Mouse (Mus musculus): Measurements from ENCODE around the gene Zfp831. TPM values are rescaled to one million over a fixed set of nuclear protein-coding genes. Genes with fewer than 3 reads are reported as not detected.

Gene Zfp831
- total and polyA plus RNA-seq, 2 experiments from 2014 or later = not detected

DNA sequence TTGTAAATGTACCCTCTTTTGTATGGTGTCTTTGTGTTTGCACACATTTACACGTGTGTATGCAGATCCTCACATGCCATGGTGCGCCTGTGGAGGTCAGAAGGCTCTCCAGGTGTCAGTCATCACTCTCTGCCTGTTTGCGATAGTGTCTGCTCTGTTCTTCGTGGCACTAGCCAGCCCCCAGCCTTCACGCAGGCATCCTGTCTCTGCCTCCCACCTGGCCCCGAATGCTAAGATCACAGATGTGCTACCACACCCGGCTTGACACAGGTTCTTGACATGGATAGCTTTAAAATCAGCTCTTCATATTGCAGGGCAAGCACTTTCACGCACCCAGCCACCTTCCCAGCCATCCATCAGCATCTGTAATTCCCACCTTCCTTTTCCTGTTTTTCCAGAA, 16.3 kb upstream of the Zfp831 start:
- WGBS = 88% methylated on average over 8 of the region's 8 CpGs
- Histone ChIP-seq H3K4me3 (ENCODE audit: low read depth, low read length) (no peak overlapping the region), H3K36me3 (ENCODE audit: insufficient read depth, low read length) (no peaks in the 10 kb centered on the region), H3K9me3 (ENCODE audit: low read length) (no peaks in the 10 kb centered on the region), H3K27ac (ENCODE audit: low read depth, low read length) (no peak overlapping the region), H3K4me1 (ENCODE audit: insufficient read depth, low read length) (no peaks in the 10 kb centered on the region), H3K27me3 (ENCODE audit: insufficient read depth, low read length) (no peaks in the 10 kb centered on the region), H3K9ac (replicated peaks; ENCODE audit: low read length, poor library complexity, severe bottlenecking) (no peak overlapping the region), H3K4me2 (ENCODE audit: low read depth, low read length, poor library complexity, severe bottlenecking) (no peak overlapping the region)
- no peak for TF ChIP-seq CTCF (IDR thresholded peaks at IDR 0.05)
- no peak for ATAC-seq (ENCODE audit: low FRiP score)
- no peak for DNase-seq (ENCODE audit: low spot score)

DNA sequence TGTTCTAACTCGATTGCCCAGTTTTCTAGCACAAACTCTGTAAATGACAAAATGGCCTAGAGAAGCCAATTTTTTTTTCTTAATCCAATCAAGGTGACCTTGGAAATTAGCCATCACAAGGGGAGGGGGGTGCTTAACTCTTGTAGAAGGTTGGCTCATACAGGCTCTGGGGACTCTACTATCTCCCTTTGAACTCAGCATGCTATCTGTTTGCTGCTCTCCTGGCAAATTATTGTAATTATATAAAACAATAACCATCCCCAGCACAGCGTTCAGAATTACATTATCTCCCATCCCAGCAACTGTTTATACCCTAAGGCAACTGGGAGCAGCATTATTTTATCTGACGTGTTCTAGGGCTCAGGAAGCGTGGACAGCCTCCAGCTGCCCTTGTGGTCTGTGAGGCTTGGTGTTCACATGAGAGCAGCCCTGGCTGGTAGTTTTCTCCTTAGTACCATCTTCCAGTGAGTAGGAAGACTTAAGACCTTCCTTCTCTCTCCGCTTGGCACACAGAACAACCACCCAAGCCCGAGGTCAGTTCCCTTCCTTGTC, 14.0 kb upstream of the Zfp831 start:
- Histone ChIP-seq H3K4me1 (ENCODE audit: insufficient read depth, low read length) (no peaks in the 10 kb centered on the region), H3K27ac (ENCODE audit: low read depth, low read length) (no peak overlapping the region), H3K36me3 (ENCODE audit: insufficient read depth, low read length) (no peaks in the 10 kb centered on the region), H3K27me3 (ENCODE audit: insufficient read depth, low read length) (no peaks in the 10 kb centered on the region), H3K9me3 (ENCODE audit: low read length) (no peaks in the 10 kb centered on the region), H3K4me2 (ENCODE audit: low read depth, low read length, poor library complexity, severe bottlenecking) (no peak overlapping the region), H3K9ac (replicated peaks; ENCODE audit: low read length, poor library complexity, severe bottlenecking) (no peak overlapping the region), H3K4me3 (ENCODE audit: low read depth, low read length) (no peak overlapping the region)
- 60% methylated on average over 6 of the region's 6 CpGs for WGBS
- no peak for ATAC-seq (ENCODE audit: low FRiP score)
- no peak for DNase-seq (ENCODE audit: low spot score)
- no peak for TF ChIP-seq CTCF (IDR thresholded peaks at IDR 0.05)

DNA sequence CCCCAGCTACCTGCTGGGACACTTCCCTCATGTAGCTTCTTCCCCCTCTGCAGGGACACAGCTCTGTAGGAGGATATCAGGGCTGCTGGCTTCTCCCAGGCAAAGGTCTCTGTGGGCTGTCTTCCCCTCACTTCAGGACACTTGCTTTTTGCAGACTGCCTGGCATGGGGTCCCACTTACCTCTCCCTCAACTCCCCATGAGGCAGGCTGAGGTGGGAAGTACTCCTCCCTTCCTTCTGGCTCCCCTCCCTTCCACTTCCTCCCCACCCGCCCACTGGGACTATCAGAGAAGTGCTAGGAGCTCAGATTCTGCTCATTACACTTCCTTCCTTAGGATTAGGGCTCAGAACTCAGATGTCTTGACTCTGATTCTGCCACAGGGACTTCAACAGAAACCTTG, 6.6 kb upstream of the Zfp831 start:
- no peaks in the 10 kb centered on the region for H3K36me3 ChIP-seq (ENCODE audit: insufficient read depth, low read length)
- no peak for ATAC-seq (ENCODE audit: low FRiP score)
- 42% methylated on average over 1 of the region's 1 CpGs for WGBS

DNA sequence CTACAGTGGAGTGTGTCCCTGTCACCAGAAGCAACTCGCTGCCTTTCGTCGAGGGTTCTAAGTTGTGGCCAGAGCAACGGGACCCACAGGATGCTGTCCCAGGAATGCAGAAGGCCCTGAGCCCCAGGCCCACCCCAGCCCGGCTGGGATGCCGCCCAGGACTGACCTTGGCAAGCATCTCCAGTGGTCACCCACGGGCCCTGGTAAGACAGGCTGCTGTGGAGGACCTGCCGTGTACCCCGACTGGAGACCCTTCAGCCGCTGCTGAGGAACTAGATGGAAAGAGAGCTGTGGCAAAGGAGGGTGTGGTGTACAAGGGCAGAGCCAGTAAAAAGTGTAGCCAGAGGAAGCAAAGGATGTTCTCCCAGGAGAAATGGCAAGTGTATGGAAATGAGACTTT, 1.6 kb downstream of the Zfp831 start:
- DNase-seq (ENCODE audit: low spot score) (no peak), ATAC-seq (ENCODE audit: low FRiP score) (no peak)
- Histone ChIP-seq H3K9ac (replicated peaks; ENCODE audit: low read length, poor library complexity, severe bottlenecking) (no peak overlapping the region), H3K27me3 (ENCODE audit: insufficient read depth, low read length) (no peaks in the 10 kb centered on the region), H3K4me2 (ENCODE audit: low read depth, low read length, poor library complexity, severe bottlenecking) (no peak overlapping the region), H3K36me3 (ENCODE audit: insufficient read depth, low read length) (no peaks in the 10 kb centered on the region), H3K27ac (ENCODE audit: low read depth, low read length) (no peak overlapping the region), H3K4me3 (ENCODE audit: low read depth, low read length) (no peak overlapping the region), H3K9me3 (ENCODE audit: low read length) (0 out of 2 replicates have a peak, but pooled peaks cover 4% of the 10 kb centered on the region), H3K4me1 (ENCODE audit: insufficient read depth, low read length) (no peaks in the 10 kb centered on the region)
- TF ChIP-seq CTCF (IDR thresholded peaks at IDR 0.05) = no peak
- WGBS = 87% methylated on average over 10 of the region's 10 CpGs

More for the DNA sequence above, 6.6 kb upstream of the Zfp831 start:
- Histone ChIP-seq H3K4me3 (ENCODE audit: low read depth, low read length) (no peak overlapping the region), H3K27ac (ENCODE audit: low read depth, low read length) (no peak overlapping the region), H3K9me3 (ENCODE audit: low read length) (no peaks in the 10 kb centered on the region), H3K4me2 (ENCODE audit: low read depth, low read length, poor library complexity, severe bottlenecking) (no peak overlapping the region), H3K9ac (replicated peaks; ENCODE audit: low read length, poor library complexity, severe bottlenecking) (no peak overlapping the region), H3K27me3 (ENCODE audit: insufficient read depth, low read length) (no peaks in the 10 kb centered on the region), H3K4me1 (ENCODE audit: insufficient read depth, low read length) (no peaks in the 10 kb centered on the region)
- DNase-seq (ENCODE audit: low spot score) = no peak
- no peak for TF ChIP-seq CTCF (IDR thresholded peaks at IDR 0.05)

DNA sequence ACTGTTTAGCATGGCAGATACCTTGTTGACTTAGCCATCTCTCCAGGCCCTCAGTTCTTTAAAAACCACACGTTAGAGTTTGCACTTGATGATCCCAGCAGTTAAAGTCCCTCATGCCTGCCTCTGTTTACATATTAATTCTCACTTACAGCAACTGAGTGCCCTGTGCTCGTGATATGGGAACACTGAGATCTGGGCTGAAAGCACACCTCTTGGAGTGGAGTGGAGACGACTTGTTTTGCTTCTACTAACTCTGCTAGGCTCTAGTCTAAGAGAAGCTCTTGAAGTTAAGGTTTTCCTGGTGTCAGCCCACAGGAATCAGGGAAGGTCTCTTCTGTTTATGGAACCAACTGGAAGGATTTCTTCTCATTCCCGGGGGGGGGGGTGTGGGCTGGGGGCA, 9.5 kb downstream of the Zfp831 start:
- no peaks in the 10 kb centered on the region for H3K27me3 ChIP-seq (ENCODE audit: insufficient read depth, low read length)
- H3K27ac ChIP-seq (ENCODE audit: low read depth, low read length) = no peak overlapping the region
- no peak overlapping the region for H3K4me2 ChIP-seq (ENCODE audit: low read depth, low read length, poor library complexity, severe bottlenecking)
- no peaks in the 10 kb centered on the region for H3K36me3 ChIP-seq (ENCODE audit: insufficient read depth, low read length)
- H3K9ac ChIP-seq (replicated peaks; ENCODE audit: low read length, poor library complexity, severe bottlenecking) = no peak overlapping the region
- 0 out of 2 replicates have a peak, but pooled peaks cover 3% of the 10 kb centered on the region for H3K9me3 ChIP-seq (ENCODE audit: low read length)
- no peak overlapping the region for H3K4me3 ChIP-seq (ENCODE audit: low read depth, low read length)
- WGBS = 76% methylated on average over 4 of the region's 4 CpGs
- no peak for TF ChIP-seq CTCF (IDR thresholded peaks at IDR 0.05)
- no peak for ATAC-seq (ENCODE audit: low FRiP score)
- no peaks in the 10 kb centered on the region for H3K4me1 ChIP-seq (ENCODE audit: insufficient read depth, low read length)
- DNase-seq (ENCODE audit: low spot score) = no peak

DNA sequence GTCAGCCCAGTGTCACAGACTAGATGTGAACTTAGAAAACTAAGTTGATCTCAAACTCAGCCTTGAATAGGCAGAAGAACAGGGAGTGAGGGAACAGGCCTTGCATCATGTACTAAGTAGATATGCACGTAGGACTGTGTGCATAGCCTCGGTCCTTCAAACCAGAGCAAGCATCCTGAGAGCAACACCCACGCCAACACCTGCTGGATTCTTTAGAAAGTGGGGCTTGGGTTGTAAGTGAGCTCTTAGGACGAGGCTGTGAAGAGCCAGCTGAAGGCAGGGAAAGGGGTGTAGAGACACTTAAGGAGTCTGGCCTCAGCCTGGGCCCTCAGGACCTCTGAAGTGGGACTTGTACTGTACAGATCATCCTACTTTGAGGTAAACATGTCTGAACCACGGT, 12.0 kb downstream of the Zfp831 start:
- no peaks in the 10 kb centered on the region for H3K27me3 ChIP-seq (ENCODE audit: insufficient read depth, low read length)
- TF ChIP-seq CTCF (IDR thresholded peaks at IDR 0.05) = no peak
- H3K4me1 ChIP-seq (ENCODE audit: insufficient read depth, low read length) = no peaks in the 10 kb centered on the region
- 88% methylated on average over 5 of the region's 5 CpGs for WGBS
- H3K27ac ChIP-seq (ENCODE audit: low read depth, low read length) = no peak overlapping the region
- ATAC-seq (ENCODE audit: low FRiP score) = no peak
- no peaks in the 10 kb centered on the region for H3K36me3 ChIP-seq (ENCODE audit: insufficient read depth, low read length)
- no peak for DNase-seq (ENCODE audit: low spot score)
- no peaks in the 10 kb centered on the region for H3K9me3 ChIP-seq (ENCODE audit: low read length)
- no peak overlapping the region for H3K4me2 ChIP-seq (ENCODE audit: low read depth, low read length, poor library complexity, severe bottlenecking)
- H3K9ac ChIP-seq (replicated peaks; ENCODE audit: low read length, poor library complexity, severe bottlenecking) = no peak overlapping the region
- no peak overlapping the region for H3K4me3 ChIP-seq (ENCODE audit: low read depth, low read length)
